Mouse (Mus musculus): ENCODE results near the gene Gnat2. TPM values are rescaled to one million over a fixed set of nuclear protein-coding genes. Genes with fewer than 3 reads are reported as not detected.

The Gnat2 gene
- polyA plus RNA-seq (2011; ENCODE audit: insufficient read depth, insufficient read length, low replicate concordance, missing spikeins): 1.0 TPM in 1 of 2 replicates, not detected in the other

DNA sequence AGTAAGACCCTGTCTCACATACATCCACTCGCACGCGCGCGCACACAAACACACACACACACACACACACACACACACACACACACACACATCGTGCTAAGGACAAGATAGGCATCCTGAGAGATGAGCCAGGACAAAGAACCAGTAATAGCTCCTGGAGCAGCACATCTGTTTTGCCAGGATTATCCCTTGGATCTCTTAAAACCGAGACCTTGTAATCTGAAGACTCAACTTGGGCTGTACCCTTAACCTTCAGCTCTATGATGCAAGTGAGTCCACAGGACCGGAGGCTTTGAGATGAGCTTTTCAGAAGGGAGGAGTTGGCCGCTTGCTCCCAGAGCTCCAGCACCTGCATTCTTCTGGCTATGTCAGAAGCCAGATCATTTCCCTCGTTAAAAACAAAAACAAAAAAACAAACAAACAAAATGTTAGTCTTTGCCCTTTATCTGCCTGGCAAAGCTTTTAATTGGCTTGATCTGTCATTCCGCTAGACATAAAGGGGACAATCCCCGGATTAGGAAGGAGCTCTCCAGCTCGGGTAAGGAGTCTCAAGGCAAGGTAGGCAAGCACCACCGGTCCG is at the start of gene Gnat2:
Gene Gnat2 (plus strand): TSS at position 254 of the 580 bp plus-strand sequence.
- H3K4me3 ChIP-seq (replicated peaks; ENCODE audit: control insufficient read depth, low read depth, low read length): no peak within 1 kb of the TSS
- peak within 1 kb of the TSS; percentile 4; the same call in 1 of the 2 replicates for H3K27ac ChIP-seq (ENCODE audit: control insufficient read depth, insufficient read depth, low read depth, low read length, poor library complexity)
- 90% methylated on average over 15 of the region's 15 CpGs for WGBS
- TF ChIP-seq CTCF (IDR thresholded peaks at IDR 0.05; ENCODE audit: control insufficient read depth, insufficient read depth, low read length): no peak
- no peak for TF ChIP-seq POLR2A (IDR thresholded peaks at IDR 0.05; ENCODE audit: borderline replicate concordance, control insufficient read depth, low read depth, low read length)
- peaks cover 7% of the 10 kb centered on the region; the same call in 1 of the 2 replicates for H3K4me1 ChIP-seq (ENCODE audit: control insufficient read depth, insufficient read depth, low read length)

DNA sequence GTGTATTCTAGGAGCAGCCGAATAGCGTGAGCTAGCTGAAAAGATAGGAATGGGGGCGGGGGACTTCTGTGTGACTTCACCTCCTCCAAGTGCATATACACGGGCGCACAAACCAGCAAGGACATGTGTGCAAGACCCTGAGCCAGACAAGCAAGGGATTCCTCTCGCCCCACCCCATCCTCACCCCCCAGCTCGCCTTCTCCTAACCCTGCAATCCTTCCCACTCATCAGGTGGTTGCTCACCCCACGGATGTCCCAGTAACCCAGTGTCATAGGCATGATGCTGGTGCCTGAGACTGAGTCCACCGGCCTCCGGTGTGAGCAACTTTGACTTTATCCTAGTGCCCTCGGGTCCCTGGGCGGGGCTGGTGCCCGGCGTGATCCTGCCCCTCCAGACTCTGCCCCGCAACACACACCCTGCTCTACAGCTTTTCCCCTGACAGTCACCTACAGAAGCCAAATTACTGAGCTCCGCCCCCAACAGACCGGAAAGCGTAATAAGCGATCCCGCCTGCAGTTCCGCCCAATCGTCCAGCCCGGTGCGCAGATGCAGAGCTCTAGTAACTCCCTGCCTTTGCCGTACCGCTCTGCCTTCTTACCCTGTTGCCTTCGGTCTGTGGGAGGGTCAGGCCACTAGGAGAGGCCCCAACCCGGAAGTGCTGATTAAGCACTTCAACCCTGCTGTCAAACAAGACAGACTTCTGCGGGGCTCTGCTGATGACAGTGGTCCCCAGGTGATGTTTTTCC is 48.0 kb upstream of the Gnat2 start, which contains the start of gene Gstm4:
Gene Gstm4 (minus strand): TSS at position 501 of the 747 bp plus-strand sequence.
- peaks cover 4% of the 10 kb centered on the region; the same call in 1 of the 2 replicates for H3K4me1 ChIP-seq (ENCODE audit: control insufficient read depth, insufficient read depth, low read length)
- WGBS: 5% methylated on average over 29 of the region's 29 CpGs
- TF ChIP-seq CTCF (IDR thresholded peaks at IDR 0.05; ENCODE audit: control insufficient read depth, insufficient read depth, low read length) (no peak; the same call in 1 of the 2 replicates), POLR2A (IDR thresholded peaks at IDR 0.05; ENCODE audit: borderline replicate concordance, control insufficient read depth, low read depth, low read length) (peak; percentile 66; the same call in 1 of the 2 replicates)
- H3K27ac ChIP-seq (ENCODE audit: control insufficient read depth, insufficient read depth, low read depth, low read length, poor library complexity): peak within 1 kb of the TSS; percentile 58
- H3K4me3 ChIP-seq (replicated peaks; ENCODE audit: control insufficient read depth, low read depth, low read length): peak within 1 kb of the TSS; percentile 72

DNA sequence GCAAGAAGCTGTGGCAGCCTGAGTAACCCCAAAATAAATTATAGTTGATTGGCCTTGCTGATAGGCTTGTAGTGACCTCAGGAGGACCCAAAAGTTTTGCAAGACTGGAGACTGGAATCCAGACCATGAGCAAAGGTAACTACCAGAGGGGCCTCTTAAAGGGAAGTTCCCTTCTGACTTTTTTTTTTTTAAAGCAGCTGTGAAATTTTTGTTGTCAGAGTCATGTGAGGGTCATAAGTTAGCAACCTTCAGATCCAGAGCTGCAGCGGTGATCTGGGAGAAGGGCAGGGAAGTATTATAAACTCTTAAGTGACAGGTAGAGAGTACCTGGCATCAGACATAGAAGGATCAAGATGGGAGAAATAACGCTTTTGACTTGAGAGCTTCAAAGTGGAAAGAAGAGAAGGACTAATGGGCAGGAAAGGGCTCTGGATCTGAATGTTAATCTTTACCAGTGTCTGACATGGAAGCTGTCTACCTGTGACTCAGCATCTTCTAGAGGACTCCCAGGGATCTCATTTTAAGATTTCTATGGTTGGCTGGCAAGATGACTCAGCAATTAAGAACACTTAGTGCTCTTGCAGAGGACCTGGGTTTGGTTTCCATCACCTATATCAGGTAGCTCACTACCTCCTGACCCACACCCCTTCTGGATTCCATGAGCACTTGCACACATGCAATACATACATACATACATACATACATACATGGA is 45.5 kb upstream of the Gnat2 start:
- Histone ChIP-seq H3K27ac (ENCODE audit: control insufficient read depth, insufficient read depth, low read depth, low read length, poor library complexity) (no peak overlapping the region), H3K4me1 (ENCODE audit: control insufficient read depth, insufficient read depth, low read length) (peaks cover 4% of the 10 kb centered on the region; the same call in 1 of the 2 replicates), H3K4me3 (replicated peaks; ENCODE audit: control insufficient read depth, low read depth, low read length) (no peak overlapping the region)
- TF ChIP-seq POLR2A (IDR thresholded peaks at IDR 0.05; ENCODE audit: borderline replicate concordance, control insufficient read depth, low read depth, low read length): no peak
- TF ChIP-seq CTCF (IDR thresholded peaks at IDR 0.05; ENCODE audit: control insufficient read depth, insufficient read depth, low read length): no peak
- WGBS: 55% methylated on average over 2 of the region's 2 CpGs

DNA sequence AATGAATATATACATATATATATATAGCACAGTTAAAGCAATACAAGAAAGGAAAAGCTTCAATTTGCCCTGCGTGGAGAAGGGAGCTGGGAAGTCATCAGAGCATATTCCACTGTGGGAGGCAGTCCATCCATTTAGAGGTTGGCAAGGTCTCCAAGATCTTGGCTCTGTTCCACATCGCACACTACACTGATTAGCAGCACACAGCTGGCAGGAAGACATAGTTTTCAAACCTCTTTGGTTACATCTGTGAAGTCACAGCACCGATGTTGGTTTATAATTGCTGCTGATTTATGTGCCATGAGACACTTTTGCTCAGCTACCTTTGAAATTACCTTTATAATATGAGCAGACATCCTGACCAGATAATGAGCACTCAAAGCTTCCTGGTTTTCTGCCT is 44.3 kb upstream of the Gnat2 start:
- no peak for TF ChIP-seq POLR2A (IDR thresholded peaks at IDR 0.05; ENCODE audit: borderline replicate concordance, control insufficient read depth, low read depth, low read length)
- TF ChIP-seq CTCF (IDR thresholded peaks at IDR 0.05; ENCODE audit: control insufficient read depth, insufficient read depth, low read length): no peak
- H3K4me3 ChIP-seq (replicated peaks; ENCODE audit: control insufficient read depth, low read depth, low read length): no peak overlapping the region
- peaks cover 4% of the 10 kb centered on the region; the same call in 1 of the 2 replicates for H3K4me1 ChIP-seq (ENCODE audit: control insufficient read depth, insufficient read depth, low read length)
- whole genome bisulfite sequencing: 60% methylated on average over 3 of the region's 3 CpGs
- no peak overlapping the region for H3K27ac ChIP-seq (ENCODE audit: control insufficient read depth, insufficient read depth, low read depth, low read length, poor library complexity)

DNA sequence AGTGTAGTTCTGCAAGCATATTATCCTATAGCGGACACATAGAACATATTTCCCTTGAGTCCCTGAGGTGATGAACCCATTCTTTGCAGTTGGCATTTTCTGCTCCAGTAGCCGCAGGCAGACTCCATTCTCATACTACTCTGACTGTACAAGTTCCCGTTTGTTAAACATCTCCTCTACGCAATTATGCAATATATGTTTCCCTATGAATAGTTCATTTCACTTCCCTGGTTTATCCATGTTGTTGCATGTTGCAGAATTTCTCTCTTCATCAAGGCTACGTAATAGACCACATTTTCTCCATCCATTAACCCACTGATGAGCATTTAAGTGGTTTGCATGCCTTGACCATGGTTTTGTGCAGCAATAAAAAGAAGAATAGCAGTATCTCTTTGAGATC is 42.1 kb upstream of the Gnat2 start:
- H3K4me1 ChIP-seq (ENCODE audit: control insufficient read depth, insufficient read depth, low read length): peaks cover 1% of the 10 kb centered on the region; the same call in 1 of the 2 replicates
- 58% methylated on average over 5 of the region's 5 CpGs for WGBS
- H3K27ac ChIP-seq (ENCODE audit: control insufficient read depth, insufficient read depth, low read depth, low read length, poor library complexity): no peak overlapping the region
- TF ChIP-seq POLR2A (IDR thresholded peaks at IDR 0.05; ENCODE audit: borderline replicate concordance, control insufficient read depth, low read depth, low read length): no peak
- TF ChIP-seq CTCF (IDR thresholded peaks at IDR 0.05; ENCODE audit: control insufficient read depth, insufficient read depth, low read length): no peak
- no peak overlapping the region for H3K4me3 ChIP-seq (replicated peaks; ENCODE audit: control insufficient read depth, low read depth, low read length)

DNA sequence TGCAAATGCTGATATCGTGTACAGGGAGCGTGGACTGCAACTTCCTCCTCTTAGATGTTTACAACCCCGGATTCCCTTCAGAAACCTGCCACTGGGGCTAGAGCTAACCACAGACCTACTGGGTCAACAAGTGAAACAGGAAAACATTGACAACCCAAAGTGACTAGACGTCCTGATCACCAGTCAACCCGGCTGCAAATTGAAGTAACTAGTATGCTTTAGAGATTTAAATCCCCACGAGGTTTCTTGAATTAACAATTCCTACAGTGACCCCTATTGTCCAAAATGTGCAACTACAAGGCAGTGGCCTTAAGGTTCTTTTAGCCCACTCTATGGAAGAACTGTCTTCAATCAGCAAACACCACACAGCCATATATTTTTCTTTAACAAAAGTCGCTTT is 31.2 kb upstream of the Gnat2 start:
- Histone ChIP-seq H3K4me3 (replicated peaks; ENCODE audit: control insufficient read depth, low read depth, low read length) (peak overlapping the region; percentile 12), H3K27ac (ENCODE audit: control insufficient read depth, insufficient read depth, low read depth, low read length, poor library complexity) (no peak overlapping the region), H3K4me1 (ENCODE audit: control insufficient read depth, insufficient read depth, low read length) (no peaks in the 10 kb centered on the region)
- TF ChIP-seq CTCF (IDR thresholded peaks at IDR 0.05; ENCODE audit: control insufficient read depth, insufficient read depth, low read length) (0 out of 2 replicates have a peak, but pooled peaks have one; percentile 12), POLR2A (IDR thresholded peaks at IDR 0.05; ENCODE audit: borderline replicate concordance, control insufficient read depth, low read depth, low read length) (no peak)
- 1% methylated on average over 7 of the region's 7 CpGs for WGBS

DNA sequence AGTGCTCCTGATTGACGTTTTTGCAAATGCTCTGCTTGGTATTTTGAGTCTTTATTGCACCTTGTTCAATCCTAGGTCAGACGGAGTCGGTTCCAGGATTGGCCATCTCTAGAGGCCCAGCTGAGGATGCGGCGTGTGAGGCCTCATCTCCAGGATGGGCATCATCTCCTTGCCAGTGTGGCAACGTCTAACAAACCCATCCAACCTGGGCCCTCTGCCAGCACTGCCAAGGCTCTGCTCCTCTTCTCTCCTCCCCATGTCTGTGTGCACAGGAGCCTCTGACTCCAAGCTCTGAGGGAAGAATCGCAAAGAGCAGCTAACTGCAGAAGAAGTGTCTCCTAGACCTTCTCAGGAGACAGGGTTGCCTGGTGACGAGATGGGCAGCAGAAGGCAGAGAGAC is 29.9 kb upstream of the Gnat2 start:
- WGBS: 73% methylated on average over 8 of the region's 8 CpGs
- no peak for TF ChIP-seq CTCF (IDR thresholded peaks at IDR 0.05; ENCODE audit: control insufficient read depth, insufficient read depth, low read length)
- TF ChIP-seq POLR2A (IDR thresholded peaks at IDR 0.05; ENCODE audit: borderline replicate concordance, control insufficient read depth, low read depth, low read length): no peak
- no peak overlapping the region for H3K4me3 ChIP-seq (replicated peaks; ENCODE audit: control insufficient read depth, low read depth, low read length)
- no peak overlapping the region for H3K27ac ChIP-seq (ENCODE audit: control insufficient read depth, insufficient read depth, low read depth, low read length, poor library complexity)
- H3K4me1 ChIP-seq (ENCODE audit: control insufficient read depth, insufficient read depth, low read length): no peaks in the 10 kb centered on the region

DNA sequence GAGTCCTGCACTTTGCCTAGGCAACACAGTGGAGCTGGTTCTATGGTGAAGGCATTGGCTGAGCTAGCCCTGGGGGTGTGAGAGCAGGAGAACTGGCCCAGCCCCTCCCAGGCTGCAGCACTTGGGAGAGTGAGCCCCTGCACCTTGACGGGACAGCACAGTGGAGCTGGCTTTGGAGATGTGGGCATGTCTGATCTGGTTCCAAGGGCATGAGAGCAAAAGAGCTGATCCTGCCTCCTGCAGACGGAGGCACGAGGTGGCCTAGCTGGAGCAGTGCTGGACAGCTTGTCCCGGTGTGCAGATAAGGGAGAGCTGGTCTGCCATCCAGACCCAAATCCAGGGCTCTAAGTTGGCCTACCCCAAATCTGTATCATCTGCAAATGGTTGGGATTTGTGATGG is 27.9 kb upstream of the Gnat2 start:
- Histone ChIP-seq H3K27ac (ENCODE audit: control insufficient read depth, insufficient read depth, low read depth, low read length, poor library complexity) (no peak overlapping the region), H3K4me1 (ENCODE audit: control insufficient read depth, insufficient read depth, low read length) (no peaks in the 10 kb centered on the region), H3K4me3 (replicated peaks; ENCODE audit: control insufficient read depth, low read depth, low read length) (no peak overlapping the region)
- TF ChIP-seq CTCF (IDR thresholded peaks at IDR 0.05; ENCODE audit: control insufficient read depth, insufficient read depth, low read length) (no peak), POLR2A (IDR thresholded peaks at IDR 0.05; ENCODE audit: borderline replicate concordance, control insufficient read depth, low read depth, low read length) (no peak)
- WGBS: 83% methylated on average over 4 of the region's 4 CpGs
